Mouse (Mus musculus): ENCODE results near the gene Gm44596.

The Gm44596 gene

GRCm38 (mm10) chr6:128429300-128429699 lies 54.0 kb downstream of the Gm44596 start:
- DNase-seq (ENCODE audit: low spot score in 2 of 2) = no peak

GRCm38 (mm10) chr6:128429826-128430225 lies 54.5 kb downstream of the Gm44596 start:
- DNase-seq (ENCODE audit: low spot score in 2 of 2) = no peak

DNA sequence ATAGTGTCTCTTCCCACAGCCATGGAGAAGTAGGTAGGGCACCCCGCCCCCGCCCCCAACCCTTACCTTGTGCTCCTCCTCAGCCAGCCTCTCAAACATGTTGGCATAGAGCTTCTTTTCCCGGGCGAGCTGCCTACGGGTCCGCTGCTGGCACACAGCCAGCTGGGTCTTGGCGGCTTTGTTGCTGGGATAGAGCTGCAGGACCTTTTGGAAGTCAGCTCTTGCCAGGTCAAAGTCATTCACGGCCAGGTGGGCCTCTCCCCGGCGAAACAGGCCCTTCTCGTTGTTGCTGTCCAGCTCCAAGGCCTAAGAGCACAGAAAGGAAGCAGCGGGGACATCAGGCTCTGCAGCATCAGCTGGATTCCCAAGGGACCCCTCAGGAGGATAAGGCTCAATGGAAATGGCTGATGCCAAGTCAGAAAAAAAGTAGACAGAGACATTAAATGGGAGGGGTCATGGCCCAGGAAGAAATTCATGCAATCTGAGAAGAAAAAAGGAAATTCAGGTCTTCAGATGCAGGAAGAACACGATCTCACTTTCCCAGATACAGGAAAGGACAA lies 57.1 kb downstream of the Gm44596 start:
- no peak for DNase-seq (ENCODE audit: low spot score in 2 of 2)

GRCm38 (mm10) chr6:128433566-128433965 lies 58.3 kb downstream of the Gm44596 start:
- no peak for DNase-seq (ENCODE audit: low spot score in 2 of 2)

DNA sequence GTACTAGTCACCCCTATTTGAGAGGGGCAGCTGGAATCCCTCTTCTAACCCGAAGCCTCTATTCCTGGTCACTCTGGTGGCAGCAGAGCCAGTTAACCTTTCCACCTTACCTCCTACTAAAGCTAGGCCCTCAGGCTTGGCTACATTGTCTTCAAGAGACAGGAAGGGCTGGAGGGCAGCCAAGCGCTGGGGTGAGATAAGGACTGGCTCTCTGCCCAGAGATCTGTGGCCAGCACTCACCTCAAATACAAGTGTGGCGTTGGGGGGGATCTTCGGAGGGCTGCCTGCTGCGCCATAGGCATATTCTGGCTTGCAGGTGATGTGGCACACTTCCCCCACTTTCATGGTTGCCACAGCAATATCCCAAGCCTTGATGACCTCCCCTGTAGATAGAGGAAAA lies 60.2 kb downstream of the Gm44596 start:
- DNase-seq (ENCODE audit: low spot score in 2 of 2) = no peak

- DNase-seq (ENCODE audit: low spot score in 2 of 2) = no peak
Observed at GRCm38 (mm10) chr6:128436356-128437005, 61.2 kb downstream of the Gm44596 start.

DNA sequence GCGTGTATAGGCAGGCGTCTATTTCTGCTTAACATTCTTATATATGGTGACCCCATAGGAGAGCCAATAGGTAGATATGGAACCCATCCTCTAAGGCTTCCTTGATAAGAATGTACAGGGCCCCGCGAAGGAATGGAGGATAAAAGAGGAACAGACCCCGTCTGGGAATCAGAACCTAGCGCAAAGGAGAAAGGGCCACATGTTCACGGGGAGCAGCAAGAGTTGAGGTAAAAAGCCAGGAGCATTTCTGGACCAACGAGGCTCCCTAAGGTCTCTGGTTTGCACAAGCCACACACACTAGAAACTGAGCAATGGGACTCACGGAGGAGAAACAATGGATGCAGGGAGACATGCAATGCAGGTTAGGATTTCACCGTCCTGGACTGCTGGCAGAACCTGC lies 62.0 kb downstream of the Gm44596 start:
- DNase-seq (ENCODE audit: low spot score in 2 of 2) = no peak

GRCm38 (mm10) chr6:128437731-128438316 lies 62.5 kb downstream of the Gm44596 start:
- DNase-seq (ENCODE audit: low spot score in 2 of 2) = peak in 1 of 2 experiments; percentile 39

- DNase-seq (ENCODE audit: low spot score in 2 of 2) = peak; percentile 66 to 89
Observed at GRCm38 (mm10) chr6:128438317-128438870, 63.1 kb downstream of the Gm44596 start, which contains the start of gene Fkbp4. Gene Fkbp4, minus strand, starts transcription at chr6:128438677.

DNA sequence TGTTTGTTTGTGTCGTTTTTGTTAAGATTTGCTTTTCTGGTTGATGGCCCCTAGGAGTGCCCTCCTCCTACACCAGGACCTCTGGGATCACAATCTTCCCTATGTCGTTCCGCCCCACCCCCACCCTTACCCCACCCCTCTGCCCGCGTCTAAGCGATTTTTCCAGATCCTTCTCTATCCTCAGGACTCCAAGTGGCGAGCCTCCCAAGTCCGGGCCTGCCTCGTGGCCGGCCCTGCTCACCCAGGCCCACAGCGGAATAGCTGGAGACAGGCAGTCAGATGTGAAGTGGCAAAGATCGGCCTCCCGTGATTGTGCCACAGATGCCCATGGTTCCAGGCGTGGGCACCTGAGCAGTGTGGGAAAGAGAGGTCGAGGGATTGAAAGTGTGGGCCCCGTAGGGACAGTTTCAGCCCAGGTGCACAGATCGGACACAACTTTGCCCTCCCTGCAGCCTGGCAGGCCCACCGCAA lies 63.6 kb downstream of the Gm44596 start:
- no peak for DNase-seq (ENCODE audit: low spot score in 2 of 2)

GRCm38 (mm10) chr6:128440238-128440637 lies 64.9 kb downstream of the Gm44596 start:
- DNase-seq (ENCODE audit: low spot score in 2 of 2) = no peak

GRCm38 (mm10) chr6:128445761-128446535 lies 70.6 kb downstream of the Gm44596 start:
- DNase-seq (ENCODE audit: low spot score in 2 of 2) = peak in 1 of 2 experiments; percentile 57

GRCm38 (mm10) chr6:128447063-128447462 lies 71.8 kb downstream of the Gm44596 start:
- DNase-seq (ENCODE audit: low spot score in 2 of 2) = no peak

DNA sequence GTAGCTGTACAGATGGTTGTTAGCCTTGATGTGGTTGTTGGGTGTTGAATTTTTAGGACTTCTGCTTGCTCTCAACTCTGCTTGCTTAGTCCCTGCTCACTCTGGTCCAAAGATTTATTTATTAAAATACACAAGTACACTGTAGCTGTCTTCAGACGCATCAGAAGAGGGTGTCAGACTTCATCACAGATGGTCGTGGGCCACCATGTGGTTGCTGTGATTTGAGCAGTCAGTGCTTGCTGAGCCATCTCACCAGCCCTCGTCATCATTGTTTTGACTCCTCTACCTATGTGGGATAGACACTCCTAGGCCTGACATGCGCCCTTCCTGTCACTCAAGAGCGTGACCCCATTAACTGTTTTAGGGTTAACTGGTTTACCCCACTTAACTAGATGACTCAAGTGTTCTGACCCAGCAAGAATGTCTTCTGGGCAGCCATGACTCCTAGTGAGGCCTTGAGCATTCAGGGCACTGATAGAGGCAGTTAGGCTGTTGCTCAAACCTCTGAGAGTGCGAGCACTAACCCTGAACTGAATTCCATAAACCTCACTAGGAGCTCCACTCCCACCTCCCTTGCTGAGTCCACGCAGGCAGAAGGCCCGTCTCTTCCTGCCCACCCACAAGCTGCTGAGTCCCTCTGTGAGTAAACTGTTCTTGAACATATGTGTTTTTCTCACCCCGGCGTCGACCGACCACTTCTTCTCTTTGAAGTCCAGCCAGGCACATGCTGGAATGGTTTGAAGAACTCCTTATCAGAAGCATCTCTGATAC lies 80.7 kb downstream of the Gm44596 start:
- DNase-seq (ENCODE audit: low spot score in 2 of 2) = peak in 1 of 2 experiments; percentile 30
